Mouse (Mus musculus) MEL (cell line): ENCODE data around the gene Sorcs2.

Experiments
- CHD2 ChIP-seq: IDR thresholded peaks from 2 replicates; pipeline ENCODE4 v1.6.1; 2011; ENCODE audit warnings: low read length, improper control_type of control experiment
- CTCF ChIP-seq, 3 experiments: IDR thresholded peaks in 2 of 3; conservative IDR thresholded peaks in 1 of 3; 2 replicates each; pipeline ENCODE4 v1.5.1; 2011 to 2012; ENCODE audit warnings: low read length in 3 of 3, low read depth in 2 of 3, mild to moderate bottlenecking in 2 of 3, improper control_type of control experiment in 1 of 3, inconsistent platforms in 1 of 3, mixed read lengths in 1 of 3, moderate library complexity in 1 of 3; ENCODE audit not compliant: control insufficient read depth in 1 of 3, insufficient read depth in 1 of 3, poor library complexity in 1 of 3, severe bottlenecking in 1 of 3
- MAX ChIP-seq: IDR thresholded peaks from 2 replicates; pipeline ENCODE4 v1.6.1; 2011; ENCODE audit warnings: low read length, improper control_type of control experiment
- MAZ ChIP-seq: IDR thresholded peaks from 2 replicates; pipeline ENCODE4 v1.6.1; 2012; ENCODE audit warnings: low read depth, mild to moderate bottlenecking, inconsistent platforms, low read length, improper control_type of control experiment
- POLR2A ChIP-seq, 2 experiments: IDR thresholded peaks; 2 replicates each; pipeline ENCODE4 v1.6.1; 2011 to 2012; ENCODE audit warnings: low read length in 2 of 2, mild to moderate bottlenecking in 2 of 2, control low read depth in 1 of 2, improper control_type of control experiment in 1 of 2, low read depth in 1 of 2, moderate library complexity in 1 of 2; ENCODE audit not compliant: control insufficient read depth in 1 of 2, insufficient read depth in 1 of 2, poor library complexity in 1 of 2
- POLR2AphosphoS2 ChIP-seq: IDR thresholded peaks from 2 replicates; pipeline ENCODE4 v1.6.1; 2011; ENCODE audit warnings: low read length, improper control_type of control experiment
- SMC3 ChIP-seq: IDR thresholded peaks from 2 replicates; pipeline ENCODE4 v1.6.1; 2011; ENCODE audit warnings: low read depth, low read length, improper control_type of control experiment

GRCm38 (mm10) chr5:36355683-36356082 is 42.3 kb downstream of the Sorcs2 start:
- TF ChIP-seq SMC3 (no peak), CHD2 (no peak), POLR2AphosphoS2 (no peak), CTCF (IDR thresholded peaks at IDR 0.05 in 2 of 3, conservative IDR thresholded peaks at IDR 0.05 in 1 of 3; ENCODE audit: control insufficient read depth in 1 of 3, insufficient read depth in 1 of 3, low read depth in 2 of 3, low read length in 3 of 3, poor library complexity in 1 of 3, severe bottlenecking in 1 of 3) (no peak), POLR2A (IDR thresholded peaks at IDR 0.05; ENCODE audit: control insufficient read depth in 1 of 2, insufficient read depth in 1 of 2, low read depth in 1 of 2, low read length in 2 of 2, poor library complexity in 1 of 2) (no peak), MAX (no peak), MAZ (no peak)
